ENCODE assay signal across 9 mouse cellular contexts in genomic region chr8:54078121-54078440, GRCm38 (mm10). TPM values are rescaled to one million over a fixed set of nuclear protein-coding genes. Genes with fewer than 3 reads are reported as not detected.
DNase-seq lines count a peak whose midpoint lies in the region; ATAC-seq lines count a peak whose summit lies in the region.
"Had no signal": no experiment of that assay in that cellular context is flagged by ENCODE, and none has a peak within 500 bp of the region (broad histone marks: within the 10 kb centered on the region; RNA-seq: fewer than 3 reads in every experiment).

No protein-coding gene starts in this region.

- H3K27ac ChIP-seq in forebrain, embryonic 15.5 days (replicated peaks) = peak overlapping the region; percentile 71; the same call in 1 of the 2 replicates

- ATAC-seq in forebrain, embryonic 15.5 days (replicated peaks) = no peak
- 0 out of 2 replicates have a peak, but pooled peaks have one; percentile 1 for ATAC-seq in megakaryocyte progenitor cell, adult 5-6 weeks (replicated peaks; ENCODE audit: poor library complexity)

- H3K4me1 ChIP-seq in forebrain, embryonic 15.5 days = peaks cover 10% of the 10 kb centered on the region

- H3K9me3 ChIP-seq in forebrain, embryonic 15.5 days = no peaks in the 10 kb centered on the region

- no peaks in the 10 kb centered on the region for H3K27me3 ChIP-seq in forebrain, embryonic 15.5 days
- H3K27me3 ChIP-seq: CH12.LX had no signal

- H3K4me3 ChIP-seq in forebrain, embryonic 15.5 days = peak overlapping the region; percentile 95

- DNase-seq in cerebellum, postnatal 10 days = peak; percentile 61 to 65
- no peak for DNase-seq in cerebellum, adult 8-10 months
- DNase-seq in 416B (ENCODE audit: low read depth) = peak; percentile 51
- DNase-seq in kidney, adult 8-10 months = peak; percentile 58 to 72
- no peak for DNase-seq in thymus, postnatal 10 days (ENCODE audit: low spot score in 2 of 2)
- no peak for DNase-seq in frontal cortex, postnatal 14 days (ENCODE audit: low spot score in 2 of 2)

- H3K9ac ChIP-seq in forebrain, embryonic 15.5 days (replicated peaks) = peak overlapping the region; percentile 76; the same call in 1 of the 2 replicates

- 7% methylated on average over 1 of the region's 1 CpGs for WGBS in forebrain, embryonic 15.5 days

- no peaks in the 10 kb centered on the region for H3K36me3 ChIP-seq in forebrain, embryonic 15.5 days

- H3K4me2 ChIP-seq in forebrain, embryonic 15.5 days (replicated peaks) = peak overlapping the region; percentile 96

RNA-seq across cellular contexts. Expression of gene Vegfc, which starts 0.7 kb away (rescaled TPM):
- 3.4 and 4.0 TPM in 2 replicates for polyA plus RNA-seq in forebrain, embryonic 15.5 days (2015; fragmentation: Nextera tagmentation; extraction: Ambion mirVana)
- total RNA-seq in megakaryocyte progenitor cell, adult 5-6 weeks (2015) = 1.2 TPM in 2 replicates
- total RNA-seq in megakaryocyte progenitor cell, adult 5-6 weeks (2017) = 0.37 TPM in 1 of 2 replicates, not detected in the other
- total RNA-seq: CH12.LX had no signal

Comparison
In these comparisons a context has a peak if more than half of its experiments do, and no peak if none do; other contexts are left out.
1. DNase-seq: peak in cerebellum, postnatal 10 days (2 of 2), 416B (single experiment) and kidney, adult 8-10 months (2 of 2); none in cerebellum, adult 8-10 months (single experiment), thymus, postnatal 10 days (0 of 2) and frontal cortex, postnatal 14 days (0 of 2).